Mouse (Mus musculus) intestine, embryonic 15.5 days (tissue): ENCODE measurements around the gene Naa50. TPM values are rescaled to one million over a fixed set of nuclear protein-coding genes. Genes with fewer than 3 reads are reported as not detected.

Experiments
- ATAC-seq: fragments of 200-750 bp; cut with Nextera tagmentation; 2 replicates; pipeline ENCODE4 v1.8.0; 2017; ENCODE audit warnings: moderate TSS enrichment, moderate library complexity
- H3K27ac ChIP-seq: fragments of 300-500 bp; sonication (generic); 2 replicates; pipeline ENCODE4 v1.5.1; 2015; ENCODE audit warnings: mild to moderate bottlenecking, inconsistent platforms
- H3K27me3 ChIP-seq: fragments of 300-500 bp; sonication (generic); replicated peaks from 2 replicates; pipeline ENCODE4 v1.6.1; 2015; ENCODE audit warnings: inconsistent platforms
- H3K36me3 ChIP-seq: fragments of 300-500 bp; sonication (generic); 2 replicates; pipeline ENCODE4 v1.6.1; 2015; ENCODE audit warnings: inconsistent platforms
- H3K4me1 ChIP-seq: fragments of 300-500 bp; sonication (generic); replicated peaks from 2 replicates; pipeline ENCODE4 v1.6.1; 2015; ENCODE audit warnings: inconsistent platforms
- H3K4me2 ChIP-seq: fragments of 300-500 bp; sonication (generic); replicated peaks from 2 replicates; pipeline ENCODE4 v1.6.1; 2015; ENCODE audit warnings: mild to moderate bottlenecking, inconsistent platforms
- H3K4me3 ChIP-seq: fragments of 300-500 bp; sonication (generic); replicated peaks from 2 replicates; pipeline ENCODE4 v1.5.1; 2015; ENCODE audit warnings: inconsistent platforms
- H3K9ac ChIP-seq: fragments of 300-500 bp; sonication (generic); 2 replicates; pipeline ENCODE4 v1.6.1; 2015; ENCODE audit warnings: inconsistent platforms
- H3K9me3 ChIP-seq: fragments of 300-500 bp; sonication (generic); 2 replicates; pipeline ENCODE4 v1.6.1; 2016; ENCODE audit warnings: inconsistent platforms
- WGBS: fragments of 180-500 bp; shearing (Covaris S2); methylation state at CpG from one replicate; pipeline ENCODE4 v1.1.7; 2015; 5-methylcytosine and 5-hydroxymethylcytosine counted together
- polyA plus RNA-seq: library from polyadenylated mRNA; unstranded; fragments of >200 nt; fragmentation: Nextera tagmentation; extraction: Ambion mirVana; gene quantifications from 2 replicates; pipeline ENCODE4 v1.2.1, GENCODE M21; 2015

Gene Naa50
- polyA plus RNA-seq, 1 experiment from 2014 or later, result 109 TPM

- ATAC-seq, result no peak
- Histone ChIP-seq H3K27ac (no peak overlapping the region), H3K36me3 (no peaks in the 10 kb centered on the region), H3K4me3 (no peak overlapping the region), H3K9me3 (no peaks in the 10 kb centered on the region), H3K27me3 (no peaks in the 10 kb centered on the region), H3K9ac (no peak overlapping the region), H3K4me2 (no peak overlapping the region), H3K4me1 (no peaks in the 10 kb centered on the region)
- WGBS, result 60% methylated on average over 3 of the region's 3 CpGs
These were observed 45.1 kb downstream of the Naa50 start for GRCm38 (mm10) chr16:44184769-44185168.

- ATAC-seq, result no peak
- 90% methylated on average over 4 of the region's 4 CpGs for WGBS
These were observed 47.5 kb downstream of the Naa50 start for GRCm38 (mm10) chr16:44187172-44187571.

DNA sequence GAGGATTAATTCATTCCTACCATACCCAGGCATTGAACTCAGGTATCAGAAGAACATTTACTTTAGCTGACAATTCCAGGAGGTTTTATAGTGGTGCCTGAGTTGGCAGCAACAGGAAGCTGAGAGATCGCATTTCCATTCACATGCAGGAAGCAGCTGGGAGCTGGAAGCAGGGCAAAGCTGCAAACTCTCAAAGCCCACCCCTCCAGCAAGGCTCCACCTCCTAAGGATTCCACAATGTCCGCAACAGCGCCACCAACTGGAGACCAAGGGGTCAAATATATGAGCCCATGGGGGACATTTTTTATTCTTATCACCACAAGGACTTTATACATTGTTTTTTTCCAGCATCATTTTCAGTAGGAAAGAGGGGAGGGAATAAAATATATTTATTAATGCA lies 49.1 kb downstream of the Naa50 start:
- no peak for ATAC-seq
- H3K9me3 ChIP-seq, result no peaks in the 10 kb centered on the region
- no peaks in the 10 kb centered on the region for H3K27me3 ChIP-seq
- no peak overlapping the region for H3K4me2 ChIP-seq
- 82% methylated on average over 3 of the region's 3 CpGs for WGBS
- no peaks in the 10 kb centered on the region for H3K36me3 ChIP-seq
- no peak overlapping the region for H3K9ac ChIP-seq
- H3K27ac ChIP-seq, result no peak overlapping the region
- H3K4me3 ChIP-seq, result no peak overlapping the region
- H3K4me1 ChIP-seq, result no peaks in the 10 kb centered on the region

More at GRCm38 (mm10) chr16:44187172-44187571, 47.5 kb downstream of the Naa50 start:
- H3K9ac ChIP-seq, result no peak overlapping the region
- H3K9me3 ChIP-seq, result no peaks in the 10 kb centered on the region
- H3K4me2 ChIP-seq, result no peak overlapping the region
- no peaks in the 10 kb centered on the region for H3K36me3 ChIP-seq
- no peaks in the 10 kb centered on the region for H3K4me1 ChIP-seq
- no peaks in the 10 kb centered on the region for H3K27me3 ChIP-seq
- H3K27ac ChIP-seq, result no peak overlapping the region
- H3K4me3 ChIP-seq, result no peak overlapping the region

GRCm38 (mm10) chr16:44190032-44190431 lies 50.4 kb downstream of the Naa50 start:
- Histone ChIP-seq H3K27ac (no peak overlapping the region), H3K4me3 (no peak overlapping the region), H3K9me3 (no peaks in the 10 kb centered on the region), H3K27me3 (no peaks in the 10 kb centered on the region), H3K4me2 (no peak overlapping the region), H3K36me3 (no peaks in the 10 kb centered on the region), H3K9ac (no peak overlapping the region), H3K4me1 (no peaks in the 10 kb centered on the region)
- ATAC-seq, result no peak
- 81% methylated on average over 6 of the region's 6 CpGs for WGBS

- Histone ChIP-seq H3K36me3 (no peaks in the 10 kb centered on the region), H3K9me3 (no peaks in the 10 kb centered on the region), H3K9ac (no peak overlapping the region), H3K27me3 (no peaks in the 10 kb centered on the region), H3K4me1 (no peaks in the 10 kb centered on the region), H3K4me3 (no peak overlapping the region), H3K27ac (no peak overlapping the region), H3K4me2 (no peak overlapping the region)
- WGBS, result 97% methylated on average over 2 of the region's 2 CpGs
- ATAC-seq, result no peak
These were observed 51.3 kb downstream of the Naa50 start for GRCm38 (mm10) chr16:44190968-44191367.

DNA sequence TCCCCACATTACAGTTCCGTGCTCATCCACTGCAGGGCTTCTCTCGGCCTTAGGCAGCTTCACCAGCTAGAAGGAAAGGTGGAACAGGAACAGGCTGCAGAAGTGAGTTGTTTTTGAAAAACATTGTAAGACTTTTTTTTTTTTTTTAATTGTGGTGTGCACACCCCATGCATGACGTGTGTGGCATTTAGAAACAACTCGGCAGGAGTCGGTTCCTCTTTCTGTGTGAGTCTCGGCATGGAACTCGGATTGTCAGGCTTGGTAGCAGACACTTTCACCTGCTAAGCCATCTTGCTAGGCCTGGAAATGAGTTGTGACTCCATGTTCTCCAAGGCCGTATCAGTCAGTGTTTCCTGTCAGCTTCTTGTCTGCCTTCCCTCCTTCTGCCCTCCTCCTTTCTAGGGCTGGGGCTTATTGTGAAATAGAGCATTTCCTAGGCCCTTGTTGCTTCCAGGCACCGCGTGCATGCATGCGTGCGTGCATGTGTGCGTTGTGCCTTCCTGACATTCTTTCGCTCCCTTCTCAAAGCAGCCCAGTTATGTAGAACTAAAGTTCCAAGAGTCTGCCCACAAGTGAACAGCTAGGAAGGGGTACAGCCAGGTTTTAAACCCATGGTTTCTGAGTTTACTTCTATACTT lies 59.6 kb downstream of the Naa50 start:
- Histone ChIP-seq H3K9ac (no peak overlapping the region), H3K4me1 (no peaks in the 10 kb centered on the region), H3K27me3 (no peaks in the 10 kb centered on the region), H3K36me3 (peaks cover 12% of the 10 kb centered on the region; the same call in 1 of the 2 replicates), H3K27ac (no peak overlapping the region), H3K4me3 (no peak overlapping the region), H3K4me2 (no peak overlapping the region), H3K9me3 (no peaks in the 10 kb centered on the region)
- ATAC-seq, result no peak
- WGBS, result 92% methylated on average over 14 of the region's 14 CpGs

DNA sequence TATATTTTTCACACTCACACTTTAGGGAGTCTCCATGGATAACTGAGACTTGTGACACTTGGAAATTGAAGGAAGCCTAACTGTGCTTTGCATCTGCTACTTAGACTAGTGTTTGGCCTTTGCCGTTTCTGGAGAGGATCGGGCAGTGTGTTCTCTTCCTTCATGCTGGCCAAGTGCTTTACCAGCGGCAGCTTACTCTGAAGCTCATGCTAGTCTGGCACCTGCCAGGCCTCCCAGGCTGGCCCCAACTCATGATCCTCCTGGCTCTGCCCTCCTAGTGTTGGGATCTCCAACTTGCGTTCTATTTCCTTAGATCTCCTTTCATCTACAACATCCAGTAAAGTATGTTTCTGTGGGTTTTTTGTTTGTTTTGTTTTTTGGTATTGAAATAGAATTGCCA lies 60.5 kb downstream of the Naa50 start:
- no peak overlapping the region for H3K27ac ChIP-seq

DNA sequence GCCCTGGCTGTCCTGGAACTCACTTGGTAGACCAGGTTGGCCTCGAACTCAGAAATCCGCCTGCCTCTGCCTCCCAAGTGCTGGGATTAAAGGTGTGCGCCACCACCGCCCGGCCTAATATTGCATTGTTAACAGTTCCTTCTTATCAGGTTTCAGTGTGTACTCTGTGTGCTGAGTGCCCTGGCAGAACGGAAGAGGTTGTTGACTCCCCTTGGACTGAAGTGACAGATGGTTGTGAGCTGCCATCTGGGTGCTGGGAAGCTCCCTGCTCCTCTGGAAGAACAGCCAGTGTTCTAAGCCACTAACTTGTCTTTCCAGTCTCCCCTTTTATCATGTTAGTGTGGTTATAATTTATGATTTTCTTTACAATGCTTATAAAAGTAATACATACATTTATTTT lies 64.7 kb downstream of the Naa50 start:
- WGBS, result 77% methylated on average over 6 of the region's 6 CpGs
- Histone ChIP-seq H3K4me1 (no peaks in the 10 kb centered on the region), H3K9ac (no peak overlapping the region), H3K36me3 (peaks cover 20% of the 10 kb centered on the region; the same call in 1 of the 2 replicates), H3K27me3 (no peaks in the 10 kb centered on the region), H3K4me2 (no peak overlapping the region), H3K4me3 (no peak overlapping the region), H3K27ac (no peak overlapping the region), H3K9me3 (no peaks in the 10 kb centered on the region)
- ATAC-seq, result no peak; the same call in 1 of the 2 replicates

More for the DNA sequence above, 60.5 kb downstream of the Naa50 start:
- Histone ChIP-seq H3K4me1 (no peaks in the 10 kb centered on the region), H3K4me2 (no peak overlapping the region), H3K4me3 (no peak overlapping the region), H3K27me3 (no peaks in the 10 kb centered on the region), H3K9me3 (no peaks in the 10 kb centered on the region), H3K36me3 (peaks cover 12% of the 10 kb centered on the region; the same call in 1 of the 2 replicates), H3K9ac (no peak overlapping the region)
- 89% methylated on average over 4 of the region's 4 CpGs for WGBS
- ATAC-seq, result no peak

DNA sequence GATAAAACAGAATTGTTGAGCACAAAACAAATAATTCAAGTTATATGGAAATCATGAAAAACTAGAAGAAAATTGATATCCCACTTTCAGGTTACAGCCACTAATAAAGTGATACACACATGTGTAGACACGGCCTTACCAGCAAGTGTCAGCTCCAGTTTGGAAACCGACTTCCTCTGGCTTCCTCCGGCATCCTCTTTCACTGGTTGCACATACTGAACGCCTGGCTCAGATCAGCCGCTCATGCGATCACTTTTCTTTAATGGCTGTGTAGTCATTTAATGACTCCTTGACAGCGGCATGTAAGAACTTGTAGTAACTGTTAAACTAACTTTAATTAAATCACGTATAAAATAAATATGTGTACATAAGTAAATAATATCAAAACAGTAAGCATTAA lies 66.3 kb downstream of the Naa50 start:
- Histone ChIP-seq H3K27me3 (no peaks in the 10 kb centered on the region), H3K9ac (no peak overlapping the region), H3K27ac (no peak overlapping the region), H3K4me2 (no peak overlapping the region), H3K4me1 (no peaks in the 10 kb centered on the region), H3K36me3 (peaks cover 19% of the 10 kb centered on the region), H3K9me3 (no peaks in the 10 kb centered on the region), H3K4me3 (no peak overlapping the region)
- WGBS, result 87% methylated on average over 8 of the region's 8 CpGs
- ATAC-seq, result no peak

- ATAC-seq, result no peak
- Histone ChIP-seq H3K9ac (no peak overlapping the region), H3K27me3 (no peaks in the 10 kb centered on the region), H3K27ac (no peak overlapping the region), H3K9me3 (no peaks in the 10 kb centered on the region), H3K36me3 (peaks cover 16% of the 10 kb centered on the region), H3K4me1 (no peaks in the 10 kb centered on the region), H3K4me3 (no peak overlapping the region), H3K4me2 (no peak overlapping the region)
- 80% methylated on average over 10 of the region's 10 CpGs for WGBS
These were observed 70.8 kb downstream of the Naa50 start for GRCm38 (mm10) chr16:44210156-44211053.

GRCm38 (mm10) chr16:44211054-44211414 lies 71.4 kb downstream of the Naa50 start:
- no peaks in the 10 kb centered on the region for H3K9me3 ChIP-seq
- ATAC-seq, result no peak
- no peaks in the 10 kb centered on the region for H3K27me3 ChIP-seq
- 89% methylated on average over 1 of the region's 1 CpGs for WGBS
- H3K4me1 ChIP-seq, result no peaks in the 10 kb centered on the region
- no peak overlapping the region for H3K4me2 ChIP-seq
- H3K4me3 ChIP-seq, result no peak overlapping the region
- H3K36me3 ChIP-seq, result peaks cover 20% of the 10 kb centered on the region
- H3K9ac ChIP-seq, result no peak overlapping the region
- H3K27ac ChIP-seq, result no peak overlapping the region

GRCm38 (mm10) chr16:44212703-44213102 lies 73.1 kb downstream of the Naa50 start:
- Histone ChIP-seq H3K9ac (no peak overlapping the region), H3K27ac (no peak overlapping the region), H3K9me3 (no peaks in the 10 kb centered on the region), H3K4me1 (no peaks in the 10 kb centered on the region), H3K4me2 (no peak overlapping the region), H3K27me3 (no peaks in the 10 kb centered on the region), H3K36me3 (peaks cover 24% of the 10 kb centered on the region), H3K4me3 (no peak overlapping the region)
- WGBS, result 93% methylated on average over 7 of the region's 7 CpGs
- no peak for ATAC-seq
